Mouse (Mus musculus): ENCODE data around the gene Slc35b2. TPM values are rescaled to one million over a fixed set of nuclear protein-coding genes. Genes with fewer than 3 reads are reported as not detected.

The Slc35b2 gene
- 114 and 127 TPM in 2 replicates for polyA plus RNA-seq (2015; fragmentation: Nextera tagmentation; extraction: Ambion mirVana)

- Histone ChIP-seq H3K27me3 (no peaks in the 10 kb centered on the region), H3K4me3 (peak within 1 kb of the TSS; percentile 86), H3K9ac (peak within 1 kb of the TSS; percentile 92), H3K27ac (peak within 1 kb of the TSS; percentile 84), H3K4me2 (replicated peaks) (peak within 1 kb of the TSS; percentile 80), H3K4me1 (peaks cover 35% of the 10 kb centered on the region), H3K36me3 (peaks cover 33% of the 10 kb centered on the region), H3K9me3 (no peaks in the 10 kb centered on the region)
- ATAC-seq (ENCODE audit: low FRiP score, low read depth) = peak; percentile 76
- WGBS = under 1% methylated on average over 55 of the region's 61 CpGs
These were observed at the start of gene Slc35b2 for GRCm38 (mm10) chr17:45563655-45564530. Gene Slc35b2, plus strand, starts transcription at chr17:45563874.

- 58% methylated on average over 15 of the region's 15 CpGs for WGBS
- Histone ChIP-seq H3K4me2 (replicated peaks) (no peak overlapping the region), H3K27ac (no peak overlapping the region), H3K36me3 (peaks cover 62% of the 10 kb centered on the region), H3K9ac (no peak overlapping the region), H3K27me3 (0 out of 2 replicates have a peak, but pooled peaks cover 2% of the 10 kb centered on the region), H3K4me1 (no peaks in the 10 kb centered on the region), H3K9me3 (no peaks in the 10 kb centered on the region), H3K4me3 (no peak overlapping the region)
- no peak for ATAC-seq (ENCODE audit: low FRiP score, low read depth)
These were observed 48.4 kb upstream of the Slc35b2 start for GRCm38 (mm10) chr17:45515204-45515726.

GRCm38 (mm10) chr17:45515806-45516205 lies 47.9 kb upstream of the Slc35b2 start:
- Histone ChIP-seq H3K4me3 (no peak overlapping the region), H3K4me1 (no peaks in the 10 kb centered on the region), H3K27ac (no peak overlapping the region), H3K27me3 (0 out of 2 replicates have a peak, but pooled peaks cover 2% of the 10 kb centered on the region), H3K4me2 (replicated peaks) (no peak overlapping the region), H3K36me3 (peaks cover 62% of the 10 kb centered on the region), H3K9me3 (no peaks in the 10 kb centered on the region), H3K9ac (no peak overlapping the region)
- ATAC-seq (ENCODE audit: low FRiP score, low read depth) = no peak
- 77% methylated on average over 10 of the region's 10 CpGs for WGBS

GRCm38 (mm10) chr17:45516488-45516887 lies 47.2 kb upstream of the Slc35b2 start:
- no peak overlapping the region for H3K4me3 ChIP-seq
- ATAC-seq (ENCODE audit: low FRiP score, low read depth) = peak; percentile 18; the same call in 1 of the 2 replicates
- WGBS = 54% methylated on average over 8 of the region's 8 CpGs
- H3K9me3 ChIP-seq = no peaks in the 10 kb centered on the region
- H3K36me3 ChIP-seq = peaks cover 58% of the 10 kb centered on the region
- peaks cover 5% of the 10 kb centered on the region; the same call in 1 of the 2 replicates for H3K4me1 ChIP-seq
- 0 out of 2 replicates have a peak, but pooled peaks cover 2% of the 10 kb centered on the region for H3K27me3 ChIP-seq
- H3K4me2 ChIP-seq (replicated peaks) = no peak overlapping the region
- no peak overlapping the region for H3K27ac ChIP-seq
- H3K9ac ChIP-seq = no peak overlapping the region

- H3K4me1 ChIP-seq = peaks cover 5% of the 10 kb centered on the region; the same call in 1 of the 2 replicates
- no peak for ATAC-seq (ENCODE audit: low FRiP score, low read depth)
- no peak overlapping the region for H3K27ac ChIP-seq
- no peak overlapping the region for H3K9ac ChIP-seq
- H3K4me3 ChIP-seq = no peak overlapping the region
- peaks cover 58% of the 10 kb centered on the region for H3K36me3 ChIP-seq
- H3K4me2 ChIP-seq (replicated peaks) = no peak overlapping the region
- WGBS = 95% methylated on average over 21 of the region's 21 CpGs
- H3K27me3 ChIP-seq = 0 out of 2 replicates have a peak, but pooled peaks cover 2% of the 10 kb centered on the region
- H3K9me3 ChIP-seq = no peaks in the 10 kb centered on the region
These were observed 46.5 kb upstream of the Slc35b2 start for GRCm38 (mm10) chr17:45517135-45517534.

- 90% methylated on average over 28 of the region's 28 CpGs for WGBS
- Histone ChIP-seq H3K4me2 (replicated peaks) (no peak overlapping the region), H3K4me1 (peaks cover 7% of the 10 kb centered on the region; the same call in 1 of the 2 replicates), H3K9me3 (no peaks in the 10 kb centered on the region), H3K9ac (no peak overlapping the region), H3K27me3 (0 out of 2 replicates have a peak, but pooled peaks cover 2% of the 10 kb centered on the region), H3K4me3 (no peak overlapping the region), H3K36me3 (peaks cover 58% of the 10 kb centered on the region), H3K27ac (no peak overlapping the region)
- ATAC-seq (ENCODE audit: low FRiP score, low read depth) = no peak
These were observed 46.0 kb upstream of the Slc35b2 start for GRCm38 (mm10) chr17:45517549-45518215.

- Histone ChIP-seq H3K4me1 (peaks cover 11% of the 10 kb centered on the region; the same call in 1 of the 2 replicates), H3K27ac (no peak overlapping the region), H3K4me2 (replicated peaks) (no peak overlapping the region), H3K27me3 (peaks cover 6% of the 10 kb centered on the region), H3K9me3 (no peaks in the 10 kb centered on the region), H3K9ac (no peak overlapping the region), H3K4me3 (no peak overlapping the region), H3K36me3 (peaks cover 52% of the 10 kb centered on the region)
- WGBS = 75% methylated on average over 12 of the region's 12 CpGs
- ATAC-seq (ENCODE audit: low FRiP score, low read depth) = no peak
These were observed 44.8 kb upstream of the Slc35b2 start for GRCm38 (mm10) chr17:45518766-45519475.

GRCm38 (mm10) chr17:45520136-45520535 lies 43.5 kb upstream of the Slc35b2 start:
- Histone ChIP-seq H3K27me3 (peaks cover 18% of the 10 kb centered on the region), H3K27ac (no peak overlapping the region), H3K9me3 (no peaks in the 10 kb centered on the region), H3K4me2 (replicated peaks) (no peak overlapping the region), H3K4me1 (peaks cover 11% of the 10 kb centered on the region; the same call in 1 of the 2 replicates), H3K36me3 (peaks cover 49% of the 10 kb centered on the region), H3K4me3 (no peak overlapping the region), H3K9ac (no peak overlapping the region)
- 67% methylated on average over 11 of the region's 11 CpGs for WGBS
- ATAC-seq (ENCODE audit: low FRiP score, low read depth) = no peak

- Histone ChIP-seq H3K4me3 (peak within 1 kb of the TSS; percentile 43), H3K27ac (no peak within 1 kb of the TSS), H3K36me3 (peaks cover 27% of the 10 kb centered on the region), H3K4me1 (peaks cover 11% of the 10 kb centered on the region; the same call in 1 of the 2 replicates), H3K9ac (peak within 1 kb of the TSS; percentile 66), H3K9me3 (no peaks in the 10 kb centered on the region), H3K4me2 (replicated peaks) (peak within 1 kb of the TSS; percentile 84), H3K27me3 (peaks cover 42% of the 10 kb centered on the region)
- ATAC-seq (ENCODE audit: low FRiP score, low read depth) = peak; percentile 81; the same call in 1 of the 2 replicates
- under 1% methylated on average over 21 of the region's 21 CpGs for WGBS
These were observed 40.4 kb upstream of the Slc35b2 start, which contains the start of gene Tcte1 for GRCm38 (mm10) chr17:45523263-45523662. Gene Tcte1, plus strand, starts transcription at chr17:45523434.

GRCm38 (mm10) chr17:45524961-45525360 lies 38.7 kb upstream of the Slc35b2 start:
- Histone ChIP-seq H3K9ac (no peak overlapping the region), H3K9me3 (no peaks in the 10 kb centered on the region), H3K4me1 (peaks cover 11% of the 10 kb centered on the region; the same call in 1 of the 2 replicates), H3K4me3 (no peak overlapping the region), H3K27ac (no peak overlapping the region), H3K4me2 (replicated peaks) (no peak overlapping the region), H3K36me3 (peaks cover 10% of the 10 kb centered on the region), H3K27me3 (peaks cover 55% of the 10 kb centered on the region)
- no peak for ATAC-seq (ENCODE audit: low FRiP score, low read depth)
- WGBS = 33% methylated on average over 4 of the region's 4 CpGs

- no peak overlapping the region for H3K4me2 ChIP-seq (replicated peaks)
- no peak overlapping the region for H3K27ac ChIP-seq
- H3K9ac ChIP-seq = no peak overlapping the region
- peaks cover 6% of the 10 kb centered on the region; the same call in 1 of the 2 replicates for H3K4me1 ChIP-seq
- H3K4me3 ChIP-seq = no peak overlapping the region
- no peaks in the 10 kb centered on the region for H3K9me3 ChIP-seq
- H3K36me3 ChIP-seq = no peaks in the 10 kb centered on the region
- no peak for ATAC-seq (ENCODE audit: low FRiP score, low read depth)
- 17% methylated on average over 5 of the region's 5 CpGs for WGBS
- H3K27me3 ChIP-seq = peaks cover 70% of the 10 kb centered on the region
These were observed 37.1 kb upstream of the Slc35b2 start for GRCm38 (mm10) chr17:45526571-45526970.
